Mouse (Mus musculus): ENCODE data around the gene Tcta.
A peak's percentile ranks its signal among the peaks of the same experiment; 100 is the strongest.

The Tcta gene

DNA sequence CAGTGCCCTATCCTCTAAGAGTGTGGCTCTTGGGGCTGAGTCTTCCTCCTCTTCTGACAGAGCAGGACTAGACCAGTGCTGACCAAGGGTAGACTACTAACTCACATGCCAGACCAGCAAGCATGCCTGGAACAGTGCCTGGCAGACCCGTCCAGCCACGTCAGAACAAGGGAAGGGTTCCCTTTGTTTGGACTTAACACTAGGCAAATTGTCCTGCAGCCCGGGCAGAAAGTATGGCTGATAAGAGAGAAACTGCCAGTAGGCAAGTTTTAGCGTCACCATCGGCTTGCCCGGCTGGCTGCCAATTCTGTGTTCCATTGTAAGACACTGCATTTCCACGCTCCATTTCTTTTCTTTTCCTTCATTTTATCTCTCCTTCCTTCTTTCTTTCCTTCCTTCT lies 38.3 kb downstream of the Tcta start:
- DNase-seq, result no peak

DNA sequence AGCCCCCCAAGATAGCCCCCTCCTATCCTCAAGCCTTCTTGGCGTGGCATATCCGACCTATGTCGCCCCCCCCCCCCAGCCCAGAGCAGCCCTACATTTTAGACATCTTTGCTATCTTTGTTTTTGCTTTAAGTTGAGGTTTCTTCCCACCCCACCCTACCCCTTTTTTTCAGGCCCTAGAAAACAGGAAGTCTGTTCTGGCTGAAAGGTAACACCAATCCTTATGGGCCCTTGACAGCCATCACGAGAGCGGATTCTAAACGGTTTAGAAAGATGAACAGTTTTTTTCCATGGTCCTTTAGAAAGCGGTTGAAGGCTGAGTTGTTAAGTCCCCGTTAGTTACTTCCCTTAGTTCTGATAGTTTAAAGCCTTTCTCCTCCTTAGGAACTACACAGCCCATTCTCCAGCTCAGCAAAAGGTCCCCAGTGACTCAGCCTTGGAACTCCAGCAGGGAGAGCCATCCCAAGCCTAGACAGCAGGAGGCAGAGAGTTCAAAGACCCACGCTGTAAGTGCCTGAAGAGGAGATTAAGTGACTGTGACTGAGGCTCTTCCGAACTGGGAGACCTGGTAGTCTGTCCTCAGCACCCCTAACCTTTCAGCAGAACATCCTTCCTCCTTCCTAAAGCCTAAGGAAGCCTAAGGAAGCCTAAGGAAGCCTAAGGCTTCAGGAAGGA lies 39.6 kb downstream of the Tcta start:
- DNase-seq, result no peak

DNA sequence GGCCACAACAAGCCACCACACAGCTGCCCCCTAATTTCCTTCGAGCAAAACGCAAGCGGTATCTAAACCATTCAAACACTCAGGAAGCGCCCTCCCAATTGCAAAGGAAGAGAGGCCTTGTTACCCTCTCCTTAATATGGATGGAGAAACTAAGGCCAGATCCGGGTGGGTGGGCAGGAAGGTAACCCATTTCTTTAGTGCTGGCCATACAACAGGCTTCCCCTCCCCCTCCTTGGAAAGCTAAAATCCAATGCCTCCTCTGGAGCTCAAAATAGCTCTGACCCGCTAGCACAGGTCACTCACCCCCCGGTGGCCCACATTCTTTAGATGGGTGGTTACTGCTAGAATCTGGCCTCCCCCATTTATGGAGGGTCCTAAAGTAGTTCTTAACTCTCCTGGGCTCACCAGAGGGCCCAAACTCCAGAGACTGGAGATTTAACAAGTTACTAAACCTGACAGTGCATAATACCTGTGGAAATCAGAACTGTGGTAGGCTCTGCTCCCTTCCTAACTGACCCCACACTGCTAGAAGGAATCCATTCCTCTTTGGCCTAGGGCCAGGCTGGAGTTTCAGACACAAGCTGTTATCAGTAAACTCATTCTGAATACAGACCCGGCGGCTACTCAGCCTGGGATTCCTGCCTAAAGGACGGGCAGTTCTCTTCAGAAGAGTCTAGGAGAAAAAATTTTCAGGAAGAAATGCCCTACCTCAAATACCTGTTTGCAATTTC lies 41.6 kb downstream of the Tcta start:
- DNase-seq, result peak; percentile 21

DNA sequence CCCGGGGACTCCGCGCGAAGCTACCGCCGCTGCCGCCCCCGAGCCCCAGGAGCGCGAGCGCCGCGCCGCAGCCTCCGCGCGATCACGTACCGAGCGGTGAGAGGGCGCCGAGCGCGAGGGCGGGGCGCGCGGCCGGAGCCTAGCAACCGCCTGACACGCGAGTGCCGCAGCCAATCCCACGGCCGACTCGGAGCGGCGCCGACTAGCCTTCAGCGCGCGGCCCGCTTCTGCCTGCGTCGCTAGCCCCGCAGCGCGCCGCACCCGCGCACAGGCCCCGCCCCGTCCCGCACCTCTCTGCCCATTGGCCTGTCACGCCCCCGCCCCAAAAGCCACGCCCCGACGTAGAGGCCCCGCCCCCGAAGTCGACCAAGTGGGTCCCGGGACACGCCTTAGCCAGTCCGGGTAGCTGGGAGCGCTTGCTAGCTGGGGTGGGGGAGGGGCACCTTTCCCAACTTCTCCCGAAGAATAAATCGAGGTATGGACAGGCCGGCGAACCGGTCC lies 42.2 kb downstream of the Tcta start, which contains the start of gene Dag1:
Gene Dag1 (minus strand): TSS at position 269 of the 501 bp plus-strand sequence.
- DNase-seq, result peak; percentile 99

DNA sequence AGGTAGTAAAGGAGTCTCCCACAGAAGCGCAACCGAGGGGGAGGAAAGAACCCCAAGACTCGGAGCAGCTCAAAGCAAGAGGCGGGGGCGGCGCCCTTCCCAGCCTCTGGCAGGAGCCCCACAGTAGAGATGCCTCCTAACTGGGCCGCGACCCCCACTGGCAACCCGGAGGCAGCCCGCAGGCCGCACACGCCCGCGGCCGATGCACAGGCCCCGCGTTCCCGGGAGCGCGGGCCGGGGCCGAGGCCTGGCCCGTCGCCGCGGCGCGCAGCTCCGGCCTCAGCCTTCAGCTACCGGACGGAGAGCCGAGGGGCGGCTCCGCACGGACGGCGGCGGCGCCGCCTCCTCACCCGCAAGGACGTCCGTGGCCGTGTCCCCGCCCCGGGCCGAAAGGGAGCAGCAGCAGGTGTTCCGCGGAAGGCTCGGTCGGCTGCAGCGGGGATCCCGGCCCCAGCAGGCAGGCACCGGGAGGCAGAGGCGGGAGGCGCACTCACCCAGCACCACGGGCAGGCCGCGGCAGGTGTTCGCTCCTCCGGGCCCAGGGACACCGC lies 42.8 kb downstream of the Tcta start:
- peak; percentile 50 for DNase-seq

DNA sequence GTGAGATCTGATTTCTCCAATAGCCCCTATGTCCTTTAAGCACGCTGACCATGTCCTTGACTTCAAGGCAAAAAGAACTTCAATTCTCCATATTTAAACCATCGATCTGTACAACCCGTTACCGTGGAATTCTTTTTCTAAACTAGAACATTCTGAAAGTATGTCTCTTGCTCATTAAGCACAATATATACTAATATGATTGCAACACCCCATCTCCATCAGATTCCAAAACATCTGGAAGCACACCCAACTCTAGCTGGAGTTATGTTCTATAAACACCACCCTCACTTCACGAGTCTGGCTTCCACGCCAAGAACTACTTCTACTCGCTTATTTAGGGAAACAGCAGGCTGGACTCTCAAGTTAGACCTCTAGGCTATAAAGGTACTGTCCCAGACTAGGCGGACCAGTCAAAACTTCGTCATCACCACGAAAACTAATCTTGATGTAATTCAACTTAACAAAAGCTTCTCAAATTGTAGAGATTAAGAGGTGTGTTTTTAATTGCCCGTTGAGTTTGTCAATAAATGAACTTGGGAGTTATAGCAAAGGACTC lies 43.4 kb downstream of the Tcta start:
- DNase-seq, result no peak

DNA sequence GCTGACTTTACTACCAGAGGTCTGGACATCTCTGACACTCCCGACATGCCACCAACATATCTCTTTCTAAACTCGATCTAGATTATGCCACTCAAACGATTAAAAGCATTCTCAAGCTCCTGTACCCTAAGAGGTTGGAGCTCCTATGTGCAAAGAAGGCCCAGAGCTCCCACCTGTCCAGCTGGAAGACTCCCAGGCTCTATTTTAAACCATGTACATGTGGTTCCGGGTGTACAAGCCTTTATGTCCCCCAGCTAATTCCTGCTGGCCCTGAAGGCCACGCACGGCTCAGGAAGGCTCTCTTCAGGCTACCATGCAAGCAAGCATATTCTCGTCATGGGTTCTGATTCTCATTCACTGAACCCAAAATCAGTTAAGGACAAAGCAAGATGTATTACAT lies 44.1 kb downstream of the Tcta start:
- no peak for DNase-seq

DNA sequence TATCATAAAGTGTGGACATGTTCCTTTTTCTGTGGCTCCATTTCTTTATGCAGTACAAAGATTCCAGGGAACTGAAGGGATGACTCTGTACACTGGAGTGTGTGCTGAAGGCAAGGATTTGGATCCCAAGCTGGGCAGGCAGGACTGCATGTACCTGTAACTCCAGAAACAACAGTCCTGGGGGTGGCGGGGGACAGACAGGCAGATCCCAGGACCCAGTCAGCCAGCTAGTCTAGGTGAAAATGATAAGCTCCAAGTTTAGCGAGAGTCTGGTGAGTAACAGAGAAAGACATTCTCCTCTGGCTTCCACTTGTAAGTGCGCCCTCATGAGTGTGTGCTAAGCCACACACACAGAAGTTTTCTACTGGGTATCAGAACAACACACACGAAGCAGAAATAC lies 45.4 kb downstream of the Tcta start:
- DNase-seq, result no peak
